Mouse (Mus musculus): ENCODE measurements at regions not wholly inside any gene's neighbourhood (a gene's known extent, or its start where the extent isn't known, plus 50 kb on each side); places are given as distances from the start of the nearest gene placed in this dataset.

- no peak for ATAC-seq (replicated peaks; ENCODE audit: low FRiP score)
Measured at GRCm38 (mm10) chr10:96379016-96379771, 237.6 kb upstream of the Btg1 start.

GRCm38 (mm10) chr10:96381664-96382063 is 235.1 kb upstream of the Btg1 start:
- H3K4me1 ChIP-seq: no peaks in the 10 kb centered on the region

More at GRCm38 (mm10) chr10:96379016-96379771, 237.6 kb upstream of the Btg1 start:
- H3K27me3 ChIP-seq: no peaks in the 10 kb centered on the region
- H3K27ac ChIP-seq: no peak overlapping the region
- WGBS: 67% methylated on average over 9 of the region's 9 CpGs
- no peaks in the 10 kb centered on the region for H3K9me3 ChIP-seq (replicated peaks)
- no peaks in the 10 kb centered on the region for H3K36me3 ChIP-seq
- H3K4me3 ChIP-seq (replicated peaks): no peak overlapping the region
- no peak overlapping the region for H3K4me2 ChIP-seq
- no peak overlapping the region for H3K9ac ChIP-seq
- H3K4me1 ChIP-seq: no peaks in the 10 kb centered on the region

GRCm38 (mm10) chr10:96391748-96392147 is 225.1 kb upstream of the Btg1 start:
- H3K36me3 ChIP-seq: no peaks in the 10 kb centered on the region
- H3K4me2 ChIP-seq: no peak overlapping the region
- no peak overlapping the region for H3K9ac ChIP-seq
- H3K27me3 ChIP-seq: no peaks in the 10 kb centered on the region
- no peak for ATAC-seq (replicated peaks; ENCODE audit: low FRiP score)
- 40% methylated on average over 3 of the region's 3 CpGs for WGBS
- H3K27ac ChIP-seq: no peak overlapping the region
- no peaks in the 10 kb centered on the region for H3K4me1 ChIP-seq
- no peak overlapping the region for H3K4me3 ChIP-seq (replicated peaks)
- no peaks in the 10 kb centered on the region for H3K9me3 ChIP-seq (replicated peaks)

More at GRCm38 (mm10) chr10:96381664-96382063, 235.1 kb upstream of the Btg1 start:
- Histone ChIP-seq H3K9me3 (replicated peaks) (no peaks in the 10 kb centered on the region), H3K36me3 (no peaks in the 10 kb centered on the region), H3K4me2 (no peak overlapping the region), H3K9ac (no peak overlapping the region), H3K4me3 (replicated peaks) (no peak overlapping the region), H3K27ac (no peak overlapping the region), H3K27me3 (no peaks in the 10 kb centered on the region)
- WGBS: 85% methylated on average over 6 of the region's 6 CpGs
- ATAC-seq (replicated peaks; ENCODE audit: low FRiP score): no peak

- ATAC-seq (replicated peaks; ENCODE audit: low FRiP score): no peak
- no peak overlapping the region for H3K4me3 ChIP-seq (replicated peaks)
- 82% methylated on average over 1 of the region's 1 CpGs for WGBS
Measured at GRCm38 (mm10) chr10:96392836-96393235, 224.0 kb upstream of the Btg1 start.

GRCm38 (mm10) chr10:96394210-96394609 is 222.6 kb upstream of the Btg1 start:
- Histone ChIP-seq H3K9ac (no peak overlapping the region), H3K27ac (no peak overlapping the region), H3K4me2 (no peak overlapping the region), H3K36me3 (no peaks in the 10 kb centered on the region), H3K4me3 (replicated peaks) (no peak overlapping the region), H3K27me3 (no peaks in the 10 kb centered on the region), H3K4me1 (peaks cover 14% of the 10 kb centered on the region), H3K9me3 (replicated peaks) (no peaks in the 10 kb centered on the region)
- no peak for ATAC-seq (replicated peaks; ENCODE audit: low FRiP score)
- 89% methylated on average over 3 of the region's 3 CpGs for WGBS

More at GRCm38 (mm10) chr10:96392836-96393235, 224.0 kb upstream of the Btg1 start:
- Histone ChIP-seq H3K27ac (no peak overlapping the region), H3K9me3 (replicated peaks) (no peaks in the 10 kb centered on the region), H3K9ac (no peak overlapping the region), H3K4me1 (0 out of 2 replicates have a peak, but pooled peaks cover under 1% of the 10 kb centered on the region), H3K4me2 (no peak overlapping the region), H3K27me3 (no peaks in the 10 kb centered on the region), H3K36me3 (no peaks in the 10 kb centered on the region)

- Histone ChIP-seq H3K4me2 (no peak overlapping the region), H3K36me3 (no peaks in the 10 kb centered on the region), H3K4me3 (replicated peaks) (no peak overlapping the region), H3K27me3 (no peaks in the 10 kb centered on the region), H3K9me3 (replicated peaks) (no peaks in the 10 kb centered on the region), H3K27ac (no peak overlapping the region), H3K4me1 (peaks cover 21% of the 10 kb centered on the region), H3K9ac (no peak overlapping the region)
- WGBS: 58% methylated on average over 3 of the region's 3 CpGs
- no peak for ATAC-seq (replicated peaks; ENCODE audit: low FRiP score)
Measured at GRCm38 (mm10) chr10:96395017-96395416, 221.8 kb upstream of the Btg1 start.

- Histone ChIP-seq H3K36me3 (no peaks in the 10 kb centered on the region), H3K4me3 (replicated peaks) (no peak overlapping the region), H3K27ac (peak overlapping the region; percentile 62; the same call in 1 of the 2 replicates), H3K9me3 (replicated peaks) (no peaks in the 10 kb centered on the region), H3K27me3 (no peaks in the 10 kb centered on the region), H3K4me2 (no peak overlapping the region), H3K9ac (no peak overlapping the region), H3K4me1 (peaks cover 33% of the 10 kb centered on the region)
- whole genome bisulfite sequencing: 57% methylated on average over 13 of the region's 13 CpGs
- ATAC-seq (replicated peaks; ENCODE audit: low FRiP score): no peak
Measured at GRCm38 (mm10) chr10:96397931-96398561, 218.8 kb upstream of the Btg1 start.

- Histone ChIP-seq H3K27me3 (no peaks in the 10 kb centered on the region), H3K36me3 (no peaks in the 10 kb centered on the region), H3K4me3 (replicated peaks) (no peak overlapping the region), H3K27ac (peak overlapping the region; percentile 62), H3K4me1 (peaks cover 33% of the 10 kb centered on the region), H3K4me2 (peak overlapping the region; percentile 23; the same call in 1 of the 2 replicates), H3K9me3 (replicated peaks) (no peaks in the 10 kb centered on the region), H3K9ac (no peak overlapping the region)
- 49% methylated on average over 9 of the region's 9 CpGs for WGBS
- ATAC-seq (replicated peaks; ENCODE audit: low FRiP score): peak; percentile 80
Measured at GRCm38 (mm10) chr10:96398562-96399288, 218.1 kb upstream of the Btg1 start.

GRCm38 (mm10) chr10:96399636-96400400 is 217.0 kb upstream of the Btg1 start:
- Histone ChIP-seq H3K27ac (peak overlapping the region; percentile 62), H3K27me3 (no peaks in the 10 kb centered on the region), H3K9ac (no peak overlapping the region), H3K36me3 (no peaks in the 10 kb centered on the region), H3K4me2 (no peak overlapping the region), H3K4me3 (replicated peaks) (no peak overlapping the region), H3K9me3 (replicated peaks) (no peaks in the 10 kb centered on the region), H3K4me1 (peaks cover 33% of the 10 kb centered on the region)
- peak; percentile 33 for ATAC-seq (replicated peaks; ENCODE audit: low FRiP score)
- WGBS: 51% methylated on average over 8 of the region's 8 CpGs

- whole genome bisulfite sequencing: 63% methylated on average over 6 of the region's 6 CpGs
- peaks cover 33% of the 10 kb centered on the region for H3K4me1 ChIP-seq
- H3K9ac ChIP-seq: no peak overlapping the region
- no peak for ATAC-seq (replicated peaks; ENCODE audit: low FRiP score)
- H3K27me3 ChIP-seq: no peaks in the 10 kb centered on the region
- no peaks in the 10 kb centered on the region for H3K36me3 ChIP-seq
- no peak overlapping the region for H3K4me3 ChIP-seq (replicated peaks)
- H3K27ac ChIP-seq: no peak overlapping the region
- no peak overlapping the region for H3K4me2 ChIP-seq
- no peaks in the 10 kb centered on the region for H3K9me3 ChIP-seq (replicated peaks)
Measured at GRCm38 (mm10) chr10:96400793-96401192, 216.0 kb upstream of the Btg1 start.

- H3K9ac ChIP-seq: no peak overlapping the region
- no peak for ATAC-seq (replicated peaks; ENCODE audit: low FRiP score)
- H3K9me3 ChIP-seq (replicated peaks): no peaks in the 10 kb centered on the region
- no peak overlapping the region for H3K4me3 ChIP-seq (replicated peaks)
- no peak overlapping the region for H3K27ac ChIP-seq
- no peaks in the 10 kb centered on the region for H3K36me3 ChIP-seq
- H3K4me2 ChIP-seq: no peak overlapping the region
- 65% methylated on average over 5 of the region's 5 CpGs for WGBS
- peaks cover 3% of the 10 kb centered on the region; the same call in 1 of the 2 replicates for H3K4me1 ChIP-seq
- no peaks in the 10 kb centered on the region for H3K27me3 ChIP-seq
Measured at GRCm38 (mm10) chr10:96406306-96406705, 210.5 kb upstream of the Btg1 start.
